Mouse (Mus musculus) testis, adult 2 months (tissue): ENCODE measurements around the gene Tiam1.

ENCODE experiments used
- CTCF ChIP-seq: fragments of 200-500 bp; IDR thresholded peaks from 2 replicates; pipeline ENCODE4 v1.5.1; 2012; ENCODE audit warnings: low read depth, mild to moderate bottlenecking, inconsistent platforms, low read length, moderate library complexity; ENCODE audit not compliant: control insufficient read depth, insufficient read depth, insufficient replicate concordance
- POLR2A ChIP-seq: fragments of 200-500 bp; IDR thresholded peaks from 2 replicates; pipeline ENCODE4 v1.6.1; 2012; ENCODE audit warnings: low read depth, mild to moderate bottlenecking, inconsistent platforms, low read length, moderate library complexity; ENCODE audit not compliant: control insufficient read depth

- TF ChIP-seq CTCF (no peak), POLR2A (no peak)
These were observed 57.5 kb downstream of the Tiam1 start for GRCm38 (mm10) chr16:90086111-90086510.
